Mouse (Mus musculus): ENCODE data around the gene Fam214b. TPM values are rescaled to one million over a fixed set of nuclear protein-coding genes. Genes with fewer than 3 reads are reported as not detected.
"Not testable (repeated sequence)": the region's sequence is repeated elsewhere in the genome, so short reads cannot be mapped to it uniquely, and the experiment has no call there.

The Fam214b gene
- polyA plus RNA-seq, 1 experiment = 4.8 TPM

- no peak for TF ChIP-seq FOSL1 (IDR thresholded peaks at IDR 0.05; ENCODE audit: insufficient read depth, low read length, poor library complexity, severe bottlenecking)
- TF ChIP-seq MYOD1 (IDR thresholded peaks at IDR 0.05; ENCODE audit: control insufficient read depth, insufficient read length, low read depth) = no peak
- TF ChIP-seq MYOG (IDR thresholded peaks at IDR 0.05; ENCODE audit: control insufficient read depth, extremely low read depth, insufficient read length) = no peak
- TF ChIP-seq CTCF (IDR thresholded peaks at IDR 0.05; ENCODE audit: control insufficient read depth, insufficient read depth, insufficient read length) = no peak
- no peak for TF ChIP-seq CEBPB (IDR thresholded peaks at IDR 0.05; ENCODE audit: low read depth)
- no peak for TF ChIP-seq MAX (IDR thresholded peaks at IDR 0.05)
- no peaks in the 10 kb centered on the region for H3K27me3 ChIP-seq (ENCODE audit: control insufficient read depth, insufficient read depth, insufficient read length)
- peaks cover under 1% of the 10 kb centered on the region for H3K79me2 ChIP-seq (ENCODE audit: control insufficient read depth, insufficient read depth)
- no peak overlapping the region for H3K4me3 ChIP-seq (ENCODE audit: insufficient read depth, poor library complexity, severe bottlenecking)
- no peaks in the 10 kb centered on the region for H3K36me3 ChIP-seq (ENCODE audit: control insufficient read depth, insufficient read depth)
- no peak overlapping the region for H3ac ChIP-seq (ENCODE audit: control insufficient read depth, insufficient read length, low read depth)
- no peaks in the 10 kb centered on the region for H3K79me3 ChIP-seq (ENCODE audit: low read depth)
Measured at GRCm38 (mm10) chr4:43004951-43005350, 41.1 kb downstream of the Fam214b start.

- Histone ChIP-seq H3K79me3 (ENCODE audit: low read depth) (peaks cover 16% of the 10 kb centered on the region), H3K4me3 (ENCODE audit: insufficient read depth, poor library complexity, severe bottlenecking) (no peak overlapping the region), H3K36me3 (ENCODE audit: control insufficient read depth, insufficient read depth) (peaks cover 6% of the 10 kb centered on the region), H3ac (ENCODE audit: control insufficient read depth, insufficient read length, low read depth) (no peak overlapping the region), H3K27me3 (ENCODE audit: control insufficient read depth, insufficient read depth, insufficient read length) (no peaks in the 10 kb centered on the region), H3K79me2 (ENCODE audit: control insufficient read depth, insufficient read depth) (peaks cover 21% of the 10 kb centered on the region)
- TF ChIP-seq USF1 (IDR thresholded peaks at IDR 0.05; ENCODE audit: low read depth) (no peak), MYOG (IDR thresholded peaks at IDR 0.05; ENCODE audit: control insufficient read depth, extremely low read depth, insufficient read length) (no peak), MAX (IDR thresholded peaks at IDR 0.05) (no peak), MYOD1 (IDR thresholded peaks at IDR 0.05; ENCODE audit: control insufficient read depth, insufficient read length, low read depth) (no peak), CTCF (IDR thresholded peaks at IDR 0.05; ENCODE audit: control insufficient read depth, insufficient read depth, insufficient read length) (no peak), FOSL1 (IDR thresholded peaks at IDR 0.05; ENCODE audit: insufficient read depth, low read length, poor library complexity, severe bottlenecking) (no peak), CEBPB (IDR thresholded peaks at IDR 0.05; ENCODE audit: low read depth) (no peak)
Measured at GRCm38 (mm10) chr4:43002756-43003439, 43.1 kb downstream of the Fam214b start.

GRCm38 (mm10) chr4:43001272-43001671 lies 44.7 kb downstream of the Fam214b start:
- peaks cover 32% of the 10 kb centered on the region for H3K79me3 ChIP-seq (ENCODE audit: low read depth)
- H3K4me3 ChIP-seq (ENCODE audit: insufficient read depth, poor library complexity, severe bottlenecking) = no peak overlapping the region
- no peak overlapping the region for H3ac ChIP-seq (ENCODE audit: control insufficient read depth, insufficient read length, low read depth)
- no peak for TF ChIP-seq FOSL1 (IDR thresholded peaks at IDR 0.05; ENCODE audit: insufficient read depth, low read length, poor library complexity, severe bottlenecking)
- TF ChIP-seq MYOD1 (IDR thresholded peaks at IDR 0.05; ENCODE audit: control insufficient read depth, insufficient read length, low read depth) = no peak
- no peak for TF ChIP-seq USF1 (IDR thresholded peaks at IDR 0.05; ENCODE audit: low read depth)
- no peak for TF ChIP-seq CTCF (IDR thresholded peaks at IDR 0.05; ENCODE audit: control insufficient read depth, insufficient read depth, insufficient read length)
- no peak for TF ChIP-seq MAX (IDR thresholded peaks at IDR 0.05)
- TF ChIP-seq CEBPB (IDR thresholded peaks at IDR 0.05; ENCODE audit: low read depth) = no peak
- no peak for TF ChIP-seq MYOG (IDR thresholded peaks at IDR 0.05; ENCODE audit: control insufficient read depth, extremely low read depth, insufficient read length)
- peaks cover 37% of the 10 kb centered on the region for H3K79me2 ChIP-seq (ENCODE audit: control insufficient read depth, insufficient read depth)
- H3K27me3 ChIP-seq (ENCODE audit: control insufficient read depth, insufficient read depth, insufficient read length) = no peaks in the 10 kb centered on the region
- peaks cover 20% of the 10 kb centered on the region for H3K36me3 ChIP-seq (ENCODE audit: control insufficient read depth, insufficient read depth)

- Histone ChIP-seq H3K79me3 (ENCODE audit: low read depth) (peaks cover 38% of the 10 kb centered on the region), H3K79me2 (ENCODE audit: control insufficient read depth, insufficient read depth) (peaks cover 46% of the 10 kb centered on the region), H3K36me3 (ENCODE audit: control insufficient read depth, insufficient read depth) (peaks cover 29% of the 10 kb centered on the region), H3K4me3 (ENCODE audit: insufficient read depth, poor library complexity, severe bottlenecking) (peak within 1 kb of the TSS; percentile 89), H3ac (ENCODE audit: control insufficient read depth, insufficient read length, low read depth) (peak within 1 kb of the TSS; percentile 98)
- not testable (repeated sequence) for H3K27me3 ChIP-seq (ENCODE audit: control insufficient read depth, insufficient read depth, insufficient read length)
Measured at GRCm38 (mm10) chr4:43000141-43000986, 45.7 kb downstream of the Fam214b start, which contains the start of gene Vcp. Vcp (minus strand) TSS chr4:43000507.

GRCm38 (mm10) chr4:42999451-43000140 lies 46.4 kb downstream of the Fam214b start:
- peaks cover 36% of the 10 kb centered on the region for H3K36me3 ChIP-seq (ENCODE audit: control insufficient read depth, insufficient read depth)
- peaks cover 43% of the 10 kb centered on the region for H3K79me3 ChIP-seq (ENCODE audit: low read depth)
- TF ChIP-seq CTCF (IDR thresholded peaks at IDR 0.05; ENCODE audit: control insufficient read depth, insufficient read depth, insufficient read length) = peak; percentile 65
- no peak for TF ChIP-seq MYOG (IDR thresholded peaks at IDR 0.05; ENCODE audit: control insufficient read depth, extremely low read depth, insufficient read length)
- TF ChIP-seq FOSL1 (IDR thresholded peaks at IDR 0.05; ENCODE audit: insufficient read depth, low read length, poor library complexity, severe bottlenecking) = no peak
- peak; percentile 86 for TF ChIP-seq USF1 (IDR thresholded peaks at IDR 0.05; ENCODE audit: low read depth)
- TF ChIP-seq MAX (IDR thresholded peaks at IDR 0.05) = peak; percentile 76
- no peak for TF ChIP-seq CEBPB (IDR thresholded peaks at IDR 0.05; ENCODE audit: low read depth)
- TF ChIP-seq MYOD1 (IDR thresholded peaks at IDR 0.05; ENCODE audit: control insufficient read depth, insufficient read length, low read depth) = no peak
- peaks cover 54% of the 10 kb centered on the region for H3K79me2 ChIP-seq (ENCODE audit: control insufficient read depth, insufficient read depth)
- no peaks in the 10 kb centered on the region for H3K27me3 ChIP-seq (ENCODE audit: control insufficient read depth, insufficient read depth, insufficient read length)
- peak overlapping the region; percentile 89 for H3K4me3 ChIP-seq (ENCODE audit: insufficient read depth, poor library complexity, severe bottlenecking)
- H3ac ChIP-seq (ENCODE audit: control insufficient read depth, insufficient read length, low read depth) = peak overlapping the region; percentile 98
